Mouse (Mus musculus) liver, postnatal 0 days (tissue): ENCODE measurements at regions not wholly inside any gene's neighbourhood (a gene's known extent, or its start where the extent isn't known, plus 50 kb on each side); places are given as distances from the start of the nearest gene placed in this dataset.

ENCODE experiments used
- CTCF ChIP-seq: sonication (generic); IDR thresholded peaks from 2 replicates; pipeline ENCODE4 v1.5.1; 2016; ENCODE audit warnings: antibody characterized with exemption, low read depth
- EP300 ChIP-seq: IDR thresholded peaks from 2 replicates; pipeline ENCODE4 v1.6.1; 2016; ENCODE audit warnings: antibody characterized with exemption, low read depth, mild to moderate bottlenecking

DNA sequence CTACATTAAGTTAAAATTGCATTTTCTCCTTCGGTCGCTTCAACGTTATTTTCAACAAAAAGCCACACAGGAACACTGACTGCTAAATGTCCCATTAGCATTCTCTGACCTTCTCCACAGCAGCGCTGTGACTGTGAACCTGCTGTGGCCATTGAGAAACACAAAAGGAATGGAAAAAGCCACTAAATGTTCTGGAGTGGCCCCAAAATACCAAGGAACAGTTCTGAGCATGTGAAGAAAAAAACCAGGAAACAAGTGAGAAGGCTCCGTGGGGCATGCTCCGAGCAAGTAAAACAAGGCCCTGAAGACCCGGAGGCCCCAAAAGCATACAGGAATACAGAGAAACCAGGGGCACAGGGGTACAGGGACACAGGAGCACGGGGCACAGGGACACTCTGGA lies 66.8 kb downstream of the Olfr267 start:
- TF ChIP-seq CTCF (no peak), EP300 (no peak)
